Mouse (Mus musculus): ENCODE data around the gene Smc4. TPM values are rescaled to one million over a fixed set of nuclear protein-coding genes. Genes with fewer than 3 reads are reported as not detected.

Smc4 gene
- polyA plus RNA-seq, 1 experiment from 2014 or later, result 226 TPM

DNA sequence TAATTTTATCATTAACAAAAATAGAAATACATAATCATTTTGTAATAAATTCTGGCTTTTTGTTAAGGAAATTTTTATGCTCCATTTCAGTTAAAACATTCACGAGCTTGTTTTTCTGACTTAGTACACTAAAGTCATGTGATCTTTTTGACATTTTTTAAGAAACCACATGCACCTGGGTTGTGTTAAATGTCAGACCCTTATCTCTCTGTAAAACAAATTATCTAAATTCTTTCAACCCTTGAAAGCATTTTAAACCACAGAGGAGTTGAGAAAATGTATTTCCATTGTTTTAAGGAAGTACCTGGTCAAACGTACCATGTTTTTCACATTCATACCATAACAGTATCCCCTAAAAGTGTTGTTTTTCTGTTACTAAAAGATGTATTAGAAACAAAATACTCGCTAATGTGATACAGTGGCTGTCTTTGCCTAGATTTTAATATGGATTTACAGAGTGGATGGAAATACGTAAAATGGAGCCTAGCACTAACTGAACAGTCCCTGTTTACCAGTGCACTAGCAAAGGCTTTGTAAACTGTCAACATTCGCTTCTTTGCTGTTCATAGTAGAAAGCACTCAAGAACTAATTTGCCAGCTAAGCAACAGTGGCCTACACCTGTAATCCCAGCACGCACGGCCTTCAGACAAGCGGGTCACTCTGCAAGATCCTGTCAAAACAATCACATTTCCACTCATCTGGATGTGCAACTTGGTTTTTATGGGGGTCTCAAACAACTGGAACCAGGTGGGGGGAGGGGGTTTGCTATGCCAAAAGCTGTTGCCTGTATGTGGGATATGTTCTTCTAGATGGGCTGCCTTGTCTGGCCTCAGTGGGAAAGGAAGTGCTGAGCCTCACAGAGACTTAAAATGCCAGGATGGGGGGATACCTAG is 29.7 kb upstream of the Smc4 start:
- ATAC-seq (replicated peaks; ENCODE audit: insufficient number of reproducible peaks, low FRiP score, low TSS enrichment, low read depth) (no peak), DNase-seq (ENCODE audit: low spot score) (no peak)
- 79% methylated on average over 8 of the region's 8 CpGs for WGBS
- Histone ChIP-seq H3K9me3 (replicated peaks; ENCODE audit: control insufficient read depth, low read length) (no peaks in the 10 kb centered on the region), H3K27ac (replicated peaks; ENCODE audit: low read depth, low read length) (no peak overlapping the region), H3K9ac (replicated peaks; ENCODE audit: low read length) (no peak overlapping the region), H3K4me3 (ENCODE audit: low read depth, low read length) (no peak overlapping the region), H3K36me3 (replicated peaks; ENCODE audit: control insufficient read depth, insufficient read depth, low read depth, low read length) (no peaks in the 10 kb centered on the region), H3K4me2 (ENCODE audit: low read depth, low read length) (no peak overlapping the region), H3K4me1 (ENCODE audit: control insufficient read depth, insufficient read depth, low read length) (no peaks in the 10 kb centered on the region; the same call in 1 of the 2 replicates), H3K27me3 (ENCODE audit: control insufficient read depth, insufficient read depth, low read length) (no peaks in the 10 kb centered on the region)

- Histone ChIP-seq H3K4me3 (ENCODE audit: low read depth, low read length) (no peak overlapping the region), H3K9me3 (replicated peaks; ENCODE audit: control insufficient read depth, low read length) (no peaks in the 10 kb centered on the region), H3K4me2 (ENCODE audit: low read depth, low read length) (no peak overlapping the region), H3K27me3 (ENCODE audit: control insufficient read depth, insufficient read depth, low read length) (no peaks in the 10 kb centered on the region), H3K27ac (replicated peaks; ENCODE audit: low read depth, low read length) (no peak overlapping the region), H3K36me3 (replicated peaks; ENCODE audit: control insufficient read depth, insufficient read depth, low read depth, low read length) (no peaks in the 10 kb centered on the region), H3K4me1 (ENCODE audit: control insufficient read depth, insufficient read depth, low read length) (no peaks in the 10 kb centered on the region; the same call in 1 of the 2 replicates), H3K9ac (replicated peaks; ENCODE audit: low read length) (no peak overlapping the region)
- WGBS, result 48% methylated on average over 9 of the region's 9 CpGs
- ATAC-seq (replicated peaks; ENCODE audit: insufficient number of reproducible peaks, low FRiP score, low TSS enrichment, low read depth), result no peak
- peak; percentile 10 for DNase-seq (ENCODE audit: low spot score)
Observed at GRCm38 (mm10) chr3:68975533-68976490, 28.7 kb upstream of the Smc4 start.

DNA sequence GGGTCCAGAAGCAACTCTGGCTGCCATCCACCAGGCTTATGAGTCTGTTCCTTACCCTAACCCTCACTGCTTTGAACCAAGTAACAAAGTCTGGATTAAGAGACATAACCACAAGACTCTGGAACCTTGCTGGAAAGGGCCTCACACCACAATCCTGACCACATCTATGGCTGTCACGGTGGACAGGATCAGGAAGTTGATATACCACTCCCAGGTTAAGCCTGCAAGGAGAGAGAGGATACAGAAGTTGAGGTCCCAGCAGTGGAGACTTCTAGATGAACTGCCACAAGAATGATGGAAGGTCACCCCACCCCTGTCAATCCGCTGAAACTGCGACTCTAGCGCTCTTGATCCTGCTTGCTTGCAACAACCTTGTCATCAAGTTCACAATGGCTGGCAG is 26.8 kb upstream of the Smc4 start:
- Histone ChIP-seq H3K9me3 (replicated peaks; ENCODE audit: control insufficient read depth, low read length) (no peaks in the 10 kb centered on the region), H3K36me3 (replicated peaks; ENCODE audit: control insufficient read depth, insufficient read depth, low read depth, low read length) (no peaks in the 10 kb centered on the region), H3K27ac (replicated peaks; ENCODE audit: low read depth, low read length) (no peak overlapping the region), H3K4me3 (ENCODE audit: low read depth, low read length) (no peak overlapping the region), H3K9ac (replicated peaks; ENCODE audit: low read length) (no peak overlapping the region), H3K27me3 (ENCODE audit: control insufficient read depth, insufficient read depth, low read length) (no peaks in the 10 kb centered on the region), H3K4me1 (ENCODE audit: control insufficient read depth, insufficient read depth, low read length) (no peaks in the 10 kb centered on the region; the same call in 1 of the 2 replicates), H3K4me2 (ENCODE audit: low read depth, low read length) (no peak overlapping the region)
- DNase-seq (ENCODE audit: low spot score) (no peak), ATAC-seq (replicated peaks; ENCODE audit: insufficient number of reproducible peaks, low FRiP score, low TSS enrichment, low read depth) (no peak)
- WGBS, result 89% methylated on average over 4 of the region's 4 CpGs

DNA sequence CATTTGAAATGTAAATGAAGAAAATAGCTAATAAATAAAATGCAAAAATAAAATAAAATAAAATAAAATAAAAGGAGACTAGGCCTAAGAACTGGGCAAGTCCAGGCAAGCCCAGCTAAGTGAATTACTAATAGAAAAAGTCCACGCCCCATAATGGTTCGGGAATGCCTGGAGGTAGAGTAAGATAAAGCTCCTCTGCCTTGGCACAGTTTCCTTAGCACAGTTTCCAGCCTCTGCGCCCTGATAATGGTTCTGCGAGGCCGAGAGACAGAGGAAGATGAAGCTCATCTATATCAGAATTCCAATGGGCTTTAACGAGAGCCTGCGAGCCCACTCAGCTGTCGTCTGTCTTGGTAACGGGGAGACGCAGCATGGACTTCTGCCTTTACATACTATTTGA is 25.4 kb upstream of the Smc4 start:
- no peak for ATAC-seq (replicated peaks; ENCODE audit: insufficient number of reproducible peaks, low FRiP score, low TSS enrichment, low read depth)
- no peaks in the 10 kb centered on the region for H3K27me3 ChIP-seq (ENCODE audit: control insufficient read depth, insufficient read depth, low read length)
- no peaks in the 10 kb centered on the region for H3K36me3 ChIP-seq (replicated peaks; ENCODE audit: control insufficient read depth, insufficient read depth, low read depth, low read length)
- no peak overlapping the region for H3K4me3 ChIP-seq (ENCODE audit: low read depth, low read length)
- WGBS, result 84% methylated on average over 10 of the region's 10 CpGs
- no peaks in the 10 kb centered on the region for H3K9me3 ChIP-seq (replicated peaks; ENCODE audit: control insufficient read depth, low read length)
- H3K4me1 ChIP-seq (ENCODE audit: control insufficient read depth, insufficient read depth, low read length), result no peaks in the 10 kb centered on the region; the same call in 1 of the 2 replicates
- H3K4me2 ChIP-seq (ENCODE audit: low read depth, low read length), result no peak overlapping the region
- DNase-seq (ENCODE audit: low spot score), result no peak
- no peak overlapping the region for H3K27ac ChIP-seq (replicated peaks; ENCODE audit: low read depth, low read length)
- H3K9ac ChIP-seq (replicated peaks; ENCODE audit: low read length), result no peak overlapping the region

DNA sequence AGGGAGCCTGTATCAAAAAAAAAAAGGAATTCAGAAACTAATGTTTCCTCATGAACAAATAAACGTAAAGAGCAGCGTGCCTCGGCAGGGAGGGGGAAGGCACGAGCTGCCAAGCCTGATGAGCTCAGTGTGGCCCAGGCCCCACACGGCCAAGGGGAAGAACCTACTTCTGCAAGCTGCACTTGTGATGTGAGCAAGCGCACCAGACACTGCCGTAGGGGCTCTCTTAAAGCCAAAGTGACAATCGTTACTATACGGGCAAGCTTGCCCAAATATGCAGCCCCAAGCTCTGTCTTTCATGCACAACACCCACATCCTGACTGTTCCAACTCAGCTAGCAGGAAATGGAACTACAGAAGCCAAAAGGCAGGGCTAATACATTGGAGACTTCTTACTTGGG is 23.6 kb upstream of the Smc4 start:
- no peaks in the 10 kb centered on the region for H3K4me1 ChIP-seq (ENCODE audit: control insufficient read depth, insufficient read depth, low read length)
- no peak overlapping the region for H3K27ac ChIP-seq (replicated peaks; ENCODE audit: low read depth, low read length)
- ATAC-seq (replicated peaks; ENCODE audit: insufficient number of reproducible peaks, low FRiP score, low TSS enrichment, low read depth) (no peak), DNase-seq (ENCODE audit: low spot score) (no peak)
- H3K4me3 ChIP-seq (ENCODE audit: low read depth, low read length), result no peak overlapping the region
- no peak overlapping the region for H3K4me2 ChIP-seq (ENCODE audit: low read depth, low read length)
- WGBS, result 77% methylated on average over 9 of the region's 9 CpGs
- H3K27me3 ChIP-seq (ENCODE audit: control insufficient read depth, insufficient read depth, low read length), result no peaks in the 10 kb centered on the region
- no peaks in the 10 kb centered on the region for H3K36me3 ChIP-seq (replicated peaks; ENCODE audit: control insufficient read depth, insufficient read depth, low read depth, low read length)
- no peak overlapping the region for H3K9ac ChIP-seq (replicated peaks; ENCODE audit: low read length)
- H3K9me3 ChIP-seq (replicated peaks; ENCODE audit: control insufficient read depth, low read length), result no peaks in the 10 kb centered on the region

DNA sequence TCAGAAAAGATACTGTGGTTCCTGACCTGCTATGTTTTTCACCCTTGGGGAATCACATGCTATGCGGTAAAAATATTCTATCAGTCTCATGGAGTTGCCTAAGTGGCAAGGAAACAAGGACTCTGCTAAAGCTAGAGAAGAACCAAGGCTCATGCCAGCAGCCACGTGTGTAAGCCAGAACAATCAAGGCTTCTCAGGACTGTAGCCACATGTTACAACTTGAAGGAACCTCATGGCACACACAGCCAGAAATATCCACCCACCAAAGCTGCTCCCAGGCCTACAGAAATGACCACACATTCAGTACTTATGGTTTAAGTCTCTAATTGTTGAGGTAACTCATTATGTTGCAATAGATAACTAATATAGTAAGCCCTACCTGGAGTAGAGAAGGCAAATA is 18.0 kb upstream of the Smc4 start:
- no peak overlapping the region for H3K4me2 ChIP-seq (ENCODE audit: low read depth, low read length)
- no peaks in the 10 kb centered on the region for H3K9me3 ChIP-seq (replicated peaks; ENCODE audit: control insufficient read depth, low read length)
- H3K4me3 ChIP-seq (ENCODE audit: low read depth, low read length), result no peak overlapping the region
- no peak for DNase-seq (ENCODE audit: low spot score)
- WGBS, result 84% methylated on average over 2 of the region's 2 CpGs
- H3K36me3 ChIP-seq (replicated peaks; ENCODE audit: control insufficient read depth, insufficient read depth, low read depth, low read length), result no peaks in the 10 kb centered on the region
- H3K9ac ChIP-seq (replicated peaks; ENCODE audit: low read length), result no peak overlapping the region
- H3K27me3 ChIP-seq (ENCODE audit: control insufficient read depth, insufficient read depth, low read length), result no peaks in the 10 kb centered on the region
- no peak overlapping the region for H3K27ac ChIP-seq (replicated peaks; ENCODE audit: low read depth, low read length)
- H3K4me1 ChIP-seq (ENCODE audit: control insufficient read depth, insufficient read depth, low read length), result no peaks in the 10 kb centered on the region
- no peak for ATAC-seq (replicated peaks; ENCODE audit: insufficient number of reproducible peaks, low FRiP score, low TSS enrichment, low read depth)

DNA sequence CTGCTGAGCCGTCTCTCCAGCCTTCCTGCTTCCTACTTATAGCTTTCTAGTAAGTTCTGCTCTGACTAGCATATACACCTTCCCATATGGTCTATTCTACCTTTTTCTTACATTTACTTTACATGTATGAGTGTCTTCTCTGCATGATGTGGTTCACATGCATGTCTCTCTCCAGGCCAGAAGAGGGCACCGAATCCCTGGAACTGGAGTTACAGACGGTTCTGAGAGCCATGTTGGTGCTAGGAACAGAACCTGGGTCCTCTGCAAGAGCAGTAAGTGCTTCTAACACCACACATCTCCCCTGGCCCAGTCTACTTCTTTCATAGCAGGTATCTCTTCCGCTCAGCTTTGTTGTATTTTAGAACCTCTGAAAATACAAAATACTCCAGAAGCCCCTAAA is 1.8 kb upstream of the Smc4 start:
- H3K9me3 ChIP-seq (replicated peaks; ENCODE audit: control insufficient read depth, low read length), result no peaks in the 10 kb centered on the region
- no peaks in the 10 kb centered on the region for H3K4me1 ChIP-seq (ENCODE audit: control insufficient read depth, insufficient read depth, low read length)
- no peak overlapping the region for H3K4me2 ChIP-seq (ENCODE audit: low read depth, low read length)
- DNase-seq (ENCODE audit: low spot score), result no peak
- H3K27me3 ChIP-seq (ENCODE audit: control insufficient read depth, insufficient read depth, low read length), result no peaks in the 10 kb centered on the region
- no peak for ATAC-seq (replicated peaks; ENCODE audit: insufficient number of reproducible peaks, low FRiP score, low TSS enrichment, low read depth)
- H3K9ac ChIP-seq (replicated peaks; ENCODE audit: low read length), result no peak overlapping the region
- H3K27ac ChIP-seq (replicated peaks; ENCODE audit: low read depth, low read length), result no peak overlapping the region
- no peak overlapping the region for H3K4me3 ChIP-seq (ENCODE audit: low read depth, low read length)
- H3K36me3 ChIP-seq (replicated peaks; ENCODE audit: control insufficient read depth, insufficient read depth, low read depth, low read length), result no peaks in the 10 kb centered on the region
- WGBS, result 86% methylated on average over 4 of the region's 4 CpGs
